20 mouse cellular contexts compared by ENCODE assay signal in the genomic region with DNA sequence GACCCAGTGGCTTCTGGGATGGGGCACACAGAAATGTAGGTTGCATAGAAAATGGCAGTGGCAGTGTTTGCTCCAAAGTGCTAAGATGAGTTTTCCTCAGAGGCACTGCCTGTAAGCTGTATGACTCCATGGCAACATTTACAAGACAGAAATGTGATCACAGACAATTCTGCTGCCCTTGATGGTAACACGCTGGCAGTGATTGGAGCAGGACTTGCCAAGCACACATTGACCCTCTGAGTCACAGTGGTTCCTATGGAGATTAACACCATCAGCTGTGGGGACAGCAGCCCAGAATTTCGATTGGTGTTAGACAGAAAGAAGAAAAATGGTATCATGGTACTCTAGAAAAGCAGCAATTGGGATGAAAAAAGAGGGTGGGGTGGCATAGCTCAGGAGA.
A peak's percentile ranks its signal among the peaks of the same experiment; 100 is the strongest.
DNase-seq lines count a peak whose midpoint lies in the region; ATAC-seq and TF ChIP-seq lines count a peak whose summit lies in the region.
"Had no signal": no experiment of that assay in that cellular context is flagged by ENCODE, and none has a peak within 500 bp of the region (broad histone marks: within the 10 kb centered on the region; RNA-seq: fewer than 3 reads in every experiment).

No protein-coding gene starts in this region.

- DNase-seq in heart, adult 11 months: peak; percentile 64
- DNase-seq in heart, embryonic 10.5 days (ENCODE audit: low spot score): no peak
- DNase-seq in midbrain, embryonic 14.5 days: no peak
- DNase-seq in brain, adult 2 months (ENCODE audit: low read depth, low spot score): peak; percentile 32
- DNase-seq in cerebellum, adult 2 months: no peak
- no peak for DNase-seq in urinary bladder, adult 18-20 months (ENCODE audit: low spot score in 2 of 2)
- DNase-seq: adrenal gland, postnatal 14 days; cerebellum, adult 8-10 months; cerebellum, postnatal 14 days; gastrocnemius, adult 2 months; gastrocnemius, postnatal 25 days; heart, postnatal 10 days; heart, postnatal 4 days had no signal

- no peak overlapping the region for H3K9ac ChIP-seq in midbrain, embryonic 15.5 days
- H3K9ac ChIP-seq in midbrain, embryonic 14.5 days (replicated peaks; ENCODE audit: low read length): no peak overlapping the region
- H3K9ac ChIP-seq: embryonic facial prominence, embryonic 13.5 days; forebrain, embryonic 12.5 days had no signal

- no peak overlapping the region for H3K27ac ChIP-seq in heart, embryonic 10.5 days
- no peak overlapping the region for H3K27ac ChIP-seq in midbrain, embryonic 15.5 days
- H3K27ac ChIP-seq in midbrain, embryonic 14.5 days (replicated peaks; ENCODE audit: low read depth, low read length): no peak overlapping the region
- no peak overlapping the region for H3K27ac ChIP-seq in cerebellum, adult 2 months (ENCODE audit: insufficient read depth, low read length)
- H3K27ac ChIP-seq: embryonic facial prominence, embryonic 13.5 days; forebrain, embryonic 12.5 days; gastrocnemius, adult 2 months had no signal

- TF ChIP-seq POLR2A in cerebellum, adult 2 months (IDR thresholded peaks at IDR 0.05; ENCODE audit: borderline replicate concordance, insufficient read depth, low read length): no peak

- 79% methylated on average over 2 of the region's 2 CpGs for WGBS in heart, embryonic 10.5 days
- WGBS in midbrain, embryonic 15.5 days: 54% methylated on average over 2 of the region's 2 CpGs
- WGBS in midbrain, embryonic 14.5 days: 70% methylated on average over 2 of the region's 2 CpGs
- 18% methylated on average over 2 of the region's 2 CpGs for WGBS in cerebellum, adult 2 months

- no peak overlapping the region for H3K4me2 ChIP-seq in midbrain, embryonic 15.5 days
- no peak overlapping the region for H3K4me2 ChIP-seq in midbrain, embryonic 14.5 days (ENCODE audit: low read length)
- H3K4me2 ChIP-seq: embryonic facial prominence, embryonic 13.5 days; forebrain, embryonic 12.5 days had no signal

- H3K36me3 ChIP-seq in heart, embryonic 10.5 days: no peaks in the 10 kb centered on the region
- no peaks in the 10 kb centered on the region for H3K36me3 ChIP-seq in midbrain, embryonic 15.5 days (replicated peaks)
- no peaks in the 10 kb centered on the region for H3K36me3 ChIP-seq in midbrain, embryonic 14.5 days (ENCODE audit: control insufficient read depth, insufficient read depth, low read length)
- H3K36me3 ChIP-seq: embryonic facial prominence, embryonic 13.5 days; forebrain, embryonic 12.5 days had no signal

- TF ChIP-seq CTCF in cerebellum, adult 2 months (IDR thresholded peaks at IDR 0.05; ENCODE audit: borderline replicate concordance, insufficient read depth, low read depth, low read length): no peak

- no peak overlapping the region for H3K4me3 ChIP-seq in heart, embryonic 10.5 days
- H3K4me3 ChIP-seq in midbrain, embryonic 15.5 days: no peak overlapping the region
- no peak overlapping the region for H3K4me3 ChIP-seq in midbrain, embryonic 14.5 days (replicated peaks; ENCODE audit: low read depth, low read length)
- H3K4me3 ChIP-seq in cerebellum, adult 2 months (replicated peaks; ENCODE audit: insufficient read depth, low read depth, low read length): no peak overlapping the region
- H3K4me3 ChIP-seq: embryonic facial prominence, embryonic 13.5 days; forebrain, embryonic 12.5 days; gastrocnemius, adult 2 months had no signal

- no peaks in the 10 kb centered on the region for H3K27me3 ChIP-seq in heart, embryonic 10.5 days (ENCODE audit: insufficient read depth, poor library complexity, severe bottlenecking)
- H3K27me3 ChIP-seq in midbrain, embryonic 15.5 days (replicated peaks): no peaks in the 10 kb centered on the region
- no peaks in the 10 kb centered on the region for H3K27me3 ChIP-seq in midbrain, embryonic 14.5 days (ENCODE audit: control insufficient read depth, insufficient read depth, low read length)
- H3K27me3 ChIP-seq in cerebellum, adult 2 months (ENCODE audit: control insufficient read depth, insufficient read depth, low read length): no peaks in the 10 kb centered on the region
- H3K27me3 ChIP-seq: embryonic facial prominence, embryonic 13.5 days; forebrain, embryonic 12.5 days; Patski had no signal

- peak; percentile 60 for ATAC-seq in midbrain, embryonic 15.5 days (replicated peaks)
- ATAC-seq in midbrain, embryonic 14.5 days (ENCODE audit: low FRiP score, low TSS enrichment): no peak
- ATAC-seq: activated CD4-positive, CD25-positive, alpha-beta regulatory T cell, adult 4 months; inflammation-experienced regulatory T-cells, adult 6 months; intestine, postnatal 0 days; Patski had no signal

- no peaks in the 10 kb centered on the region for H3K9me3 ChIP-seq in heart, embryonic 10.5 days
- no peaks in the 10 kb centered on the region for H3K9me3 ChIP-seq in midbrain, embryonic 15.5 days
- H3K9me3 ChIP-seq in midbrain, embryonic 14.5 days (ENCODE audit: control insufficient read depth, low read length): no peaks in the 10 kb centered on the region
- H3K9me3 ChIP-seq: embryonic facial prominence, embryonic 13.5 days; forebrain, embryonic 12.5 days had no signal

- H3K4me1 ChIP-seq in heart, embryonic 10.5 days: no peaks in the 10 kb centered on the region
- no peaks in the 10 kb centered on the region for H3K4me1 ChIP-seq in midbrain, embryonic 15.5 days
- no peaks in the 10 kb centered on the region for H3K4me1 ChIP-seq in midbrain, embryonic 14.5 days (ENCODE audit: control insufficient read depth, insufficient read depth, low read length)
- no peaks in the 10 kb centered on the region for H3K4me1 ChIP-seq in cerebellum, adult 2 months (ENCODE audit: control insufficient read depth, insufficient read depth, low read length)
- H3K4me1 ChIP-seq: embryonic facial prominence, embryonic 13.5 days; forebrain, embryonic 12.5 days had no signal

Comparison
In these comparisons a context has a peak if more than half of its experiments do, and no peak if none do; other contexts are left out.
1. DNase-seq: peak in heart, adult 11 months (single experiment) and brain, adult 2 months (single experiment); none in heart, embryonic 10.5 days (single experiment), midbrain, embryonic 14.5 days (single experiment), cerebellum, adult 2 months (0 of 2) and urinary bladder, adult 18-20 months (0 of 2).